Mouse (Mus musculus) naive thymus-derived CD4-positive, alpha-beta T cell, adult 5 months (primary cell): ENCODE measurements around the gene Nr3c2. TPM values are rescaled to one million over a fixed set of nuclear protein-coding genes. Genes with fewer than 3 reads are reported as not detected.

Experiments
- polyA plus RNA-seq: library from polyadenylated mRNA; unstranded; fragments of 100-300 nt; shearing (Covaris generic); gene quantifications from one replicate; pipeline ENCODE4 v1.2.1, GENCODE M21; 2017

Gene Nr3c2
- 0.80 TPM for polyA plus RNA-seq

GRCm38 (mm10) chr8:76899411-76900154, at the start of gene Nr3c2:
Gene Nr3c2, plus strand, starts transcription at chr8:76899442.

